Mouse (Mus musculus): ENCODE data around the gene Hs2st1. TPM values are rescaled to one million over a fixed set of nuclear protein-coding genes. Genes with fewer than 3 reads are reported as not detected.

Hs2st1 gene
- polyA plus RNA-seq, 1 experiment from 2014 or later: 16.2 TPM

- Histone ChIP-seq H3K27me3 (ENCODE audit: control insufficient read depth, insufficient read depth, low read length) (no peaks in the 10 kb centered on the region), H3K4me3 (replicated peaks; ENCODE audit: low read depth, low read length) (peak overlapping the region; percentile 19), H3K4me2 (ENCODE audit: low read length) (peak overlapping the region; percentile 51), H3K36me3 (ENCODE audit: control insufficient read depth, insufficient read depth, low read length) (no peaks in the 10 kb centered on the region), H3K9me3 (ENCODE audit: control insufficient read depth, low read length) (no peaks in the 10 kb centered on the region), H3K27ac (replicated peaks; ENCODE audit: low read depth, low read length) (no peak overlapping the region), H3K9ac (replicated peaks; ENCODE audit: low read length) (peak overlapping the region; percentile 29; the same call in 1 of the 2 replicates), H3K4me1 (ENCODE audit: control insufficient read depth, insufficient read depth, low read length) (0 out of 2 replicates have a peak, but pooled peaks cover 5% of the 10 kb centered on the region)
- ATAC-seq (ENCODE audit: low FRiP score, low TSS enrichment) (peak; percentile 85), DNase-seq (peak; percentile 96)
- 23% methylated on average over 21 of the region's 21 CpGs for WGBS
Measured at GRCm38 (mm10) chr3:144399358-144400096, 170.5 kb downstream of the Hs2st1 start.

GRCm38 (mm10) chr3:144398166-144398565 lies 171.8 kb downstream of the Hs2st1 start:
- H3K4me1 ChIP-seq (ENCODE audit: control insufficient read depth, insufficient read depth, low read length): 0 out of 2 replicates have a peak, but pooled peaks cover 5% of the 10 kb centered on the region

GRCm38 (mm10) chr3:144396478-144396877 lies 173.5 kb downstream of the Hs2st1 start:
- WGBS: 52% methylated on average over 17 of the region's 17 CpGs
- Histone ChIP-seq H3K27me3 (ENCODE audit: control insufficient read depth, insufficient read depth, low read length) (no peaks in the 10 kb centered on the region), H3K4me2 (ENCODE audit: low read length) (no peak overlapping the region), H3K4me3 (replicated peaks; ENCODE audit: low read depth, low read length) (no peak overlapping the region), H3K36me3 (ENCODE audit: control insufficient read depth, insufficient read depth, low read length) (no peaks in the 10 kb centered on the region), H3K9ac (replicated peaks; ENCODE audit: low read length) (no peak overlapping the region), H3K9me3 (ENCODE audit: control insufficient read depth, low read length) (no peaks in the 10 kb centered on the region), H3K4me1 (ENCODE audit: control insufficient read depth, insufficient read depth, low read length) (0 out of 2 replicates have a peak, but pooled peaks cover 5% of the 10 kb centered on the region), H3K27ac (replicated peaks; ENCODE audit: low read depth, low read length) (no peak overlapping the region)
- DNase-seq (peak; percentile 24), ATAC-seq (ENCODE audit: low FRiP score, low TSS enrichment) (no peak)

More at GRCm38 (mm10) chr3:144398166-144398565, 171.8 kb downstream of the Hs2st1 start:
- 80% methylated on average over 7 of the region's 7 CpGs for WGBS
- no peak overlapping the region for H3K27ac ChIP-seq (replicated peaks; ENCODE audit: low read depth, low read length)
- no peaks in the 10 kb centered on the region for H3K27me3 ChIP-seq (ENCODE audit: control insufficient read depth, insufficient read depth, low read length)
- no peak overlapping the region for H3K9ac ChIP-seq (replicated peaks; ENCODE audit: low read length)
- H3K9me3 ChIP-seq (ENCODE audit: control insufficient read depth, low read length): no peaks in the 10 kb centered on the region
- DNase-seq (no peak), ATAC-seq (ENCODE audit: low FRiP score, low TSS enrichment) (no peak)
- H3K36me3 ChIP-seq (ENCODE audit: control insufficient read depth, insufficient read depth, low read length): no peaks in the 10 kb centered on the region
- H3K4me2 ChIP-seq (ENCODE audit: low read length): no peak overlapping the region
- H3K4me3 ChIP-seq (replicated peaks; ENCODE audit: low read depth, low read length): no peak overlapping the region

DNA sequence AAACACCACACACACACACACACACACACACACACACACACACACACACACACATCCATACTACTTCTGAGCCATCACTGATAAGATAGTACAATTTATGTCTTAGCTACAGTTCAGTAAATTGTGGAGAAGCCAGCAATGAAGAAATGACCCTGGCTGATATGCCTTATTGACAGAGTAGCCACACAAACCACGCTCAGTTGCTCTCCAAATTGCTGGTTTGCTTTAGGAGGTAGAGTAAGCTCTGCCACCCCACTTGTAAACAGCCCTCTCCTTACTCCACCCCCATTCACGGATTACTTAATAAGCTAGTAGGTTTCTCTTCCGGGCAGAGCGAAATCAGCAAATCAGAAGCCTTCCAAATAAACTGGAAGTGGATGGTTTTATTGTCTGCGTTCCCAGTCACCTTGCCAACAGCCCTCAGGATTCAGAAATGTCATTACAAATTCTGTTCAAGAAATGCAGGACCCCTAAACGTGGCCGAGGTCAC lies 175.5 kb downstream of the Hs2st1 start:
- WGBS: 64% methylated on average over 7 of the region's 7 CpGs
- no peak overlapping the region for H3K4me3 ChIP-seq (replicated peaks; ENCODE audit: low read depth, low read length)
- H3K9me3 ChIP-seq (ENCODE audit: control insufficient read depth, low read length): no peaks in the 10 kb centered on the region
- no peak for DNase-seq
- H3K36me3 ChIP-seq (ENCODE audit: control insufficient read depth, insufficient read depth, low read length): no peaks in the 10 kb centered on the region
- no peak for ATAC-seq (ENCODE audit: low FRiP score, low TSS enrichment)
- H3K27me3 ChIP-seq (ENCODE audit: control insufficient read depth, insufficient read depth, low read length): no peaks in the 10 kb centered on the region
- H3K9ac ChIP-seq (replicated peaks; ENCODE audit: low read length): no peak overlapping the region
- 0 out of 2 replicates have a peak, but pooled peaks cover 5% of the 10 kb centered on the region for H3K4me1 ChIP-seq (ENCODE audit: control insufficient read depth, insufficient read depth, low read length)
- H3K27ac ChIP-seq (replicated peaks; ENCODE audit: low read depth, low read length): no peak overlapping the region
- no peak overlapping the region for H3K4me2 ChIP-seq (ENCODE audit: low read length)

DNA sequence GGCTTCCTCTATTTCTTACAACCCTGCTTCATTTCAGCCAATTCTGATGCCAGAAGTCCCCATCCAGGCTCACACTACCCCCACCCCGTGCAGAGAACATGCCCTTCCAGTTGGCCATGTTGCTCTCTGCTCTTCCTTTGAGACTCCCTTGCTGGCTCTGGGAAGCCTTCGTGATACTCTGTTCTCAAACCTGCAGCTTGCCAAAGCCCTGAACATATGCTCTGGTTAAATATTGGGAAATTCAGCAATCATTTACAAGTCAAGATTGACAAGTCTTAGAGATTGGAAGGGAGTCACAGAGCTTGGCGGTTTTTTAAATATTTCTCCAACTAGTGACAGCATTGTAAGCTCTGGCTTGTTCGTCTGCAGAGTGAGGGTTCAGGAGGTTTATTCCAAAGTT lies 183.5 kb downstream of the Hs2st1 start:
- Histone ChIP-seq H3K4me3 (replicated peaks; ENCODE audit: low read depth, low read length) (no peak overlapping the region), H3K4me1 (ENCODE audit: control insufficient read depth, insufficient read depth, low read length) (no peaks in the 10 kb centered on the region), H3K27me3 (ENCODE audit: control insufficient read depth, insufficient read depth, low read length) (no peaks in the 10 kb centered on the region), H3K27ac (replicated peaks; ENCODE audit: low read depth, low read length) (no peak overlapping the region), H3K9ac (replicated peaks; ENCODE audit: low read length) (no peak overlapping the region), H3K9me3 (ENCODE audit: control insufficient read depth, low read length) (no peaks in the 10 kb centered on the region), H3K36me3 (ENCODE audit: control insufficient read depth, insufficient read depth, low read length) (no peaks in the 10 kb centered on the region), H3K4me2 (ENCODE audit: low read length) (no peak overlapping the region)
- whole genome bisulfite sequencing: 91% methylated on average over 4 of the region's 4 CpGs
- DNase-seq: no peak
- no peak for ATAC-seq (ENCODE audit: low FRiP score, low TSS enrichment)

DNA sequence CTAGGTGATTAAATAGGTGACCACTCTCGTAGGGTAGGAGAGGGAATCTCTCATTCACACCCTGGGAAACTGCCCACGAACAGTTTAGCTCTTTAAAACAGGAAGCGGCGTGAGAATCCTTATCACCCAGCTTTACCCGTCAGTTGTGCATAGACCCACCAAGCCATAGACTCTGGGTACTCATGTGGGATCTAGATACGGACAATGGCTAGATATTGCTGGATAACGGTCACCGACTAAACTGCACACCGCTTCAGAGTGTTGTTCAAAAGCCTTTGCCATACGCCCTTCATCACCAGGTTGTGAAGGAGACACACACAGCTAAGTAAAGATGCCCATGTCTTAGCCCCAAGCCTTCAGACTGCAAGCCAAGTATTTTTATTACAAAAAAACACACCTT lies 185.3 kb downstream of the Hs2st1 start:
- DNase-seq (no peak), ATAC-seq (ENCODE audit: low FRiP score, low TSS enrichment) (no peak)
- no peak overlapping the region for H3K4me2 ChIP-seq (ENCODE audit: low read length)
- no peaks in the 10 kb centered on the region for H3K36me3 ChIP-seq (ENCODE audit: control insufficient read depth, insufficient read depth, low read length)
- whole genome bisulfite sequencing: 94% methylated on average over 10 of the region's 10 CpGs
- no peak overlapping the region for H3K4me3 ChIP-seq (replicated peaks; ENCODE audit: low read depth, low read length)
- H3K4me1 ChIP-seq (ENCODE audit: control insufficient read depth, insufficient read depth, low read length): peaks cover 9% of the 10 kb centered on the region
- no peak overlapping the region for H3K27ac ChIP-seq (replicated peaks; ENCODE audit: low read depth, low read length)
- no peaks in the 10 kb centered on the region for H3K27me3 ChIP-seq (ENCODE audit: control insufficient read depth, insufficient read depth, low read length)
- no peak overlapping the region for H3K9ac ChIP-seq (replicated peaks; ENCODE audit: low read length)
- no peaks in the 10 kb centered on the region for H3K9me3 ChIP-seq (ENCODE audit: control insufficient read depth, low read length)

DNA sequence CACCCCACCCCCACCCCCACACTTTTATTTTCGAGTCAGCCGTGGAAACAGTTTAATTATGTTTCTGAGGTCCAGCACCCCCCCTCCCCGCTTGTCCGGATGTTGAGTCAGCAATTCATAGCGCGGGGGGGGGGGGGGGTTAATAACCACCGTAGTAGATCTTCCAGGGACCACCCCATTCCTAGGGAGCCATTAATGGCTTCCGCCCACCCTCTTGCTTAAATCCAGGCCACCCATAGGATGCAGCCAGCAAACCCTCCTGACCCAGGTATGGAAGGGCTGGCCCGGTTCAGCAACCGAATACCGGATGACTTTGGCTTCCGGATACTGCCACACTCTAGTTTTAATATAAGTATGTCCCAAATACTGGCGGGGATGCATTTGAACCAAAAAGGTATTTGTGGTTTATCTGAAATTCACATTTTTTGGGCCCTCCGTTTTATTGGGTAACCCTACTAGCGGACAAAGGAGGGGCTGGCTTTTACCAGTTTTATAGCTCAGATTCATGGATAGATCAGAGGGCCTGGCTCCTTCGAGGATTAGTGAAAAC lies 188.5 kb downstream of the Hs2st1 start:
- Histone ChIP-seq H3K9me3 (ENCODE audit: control insufficient read depth, low read length) (no peaks in the 10 kb centered on the region), H3K4me2 (ENCODE audit: low read length) (peak overlapping the region; percentile 41), H3K27me3 (ENCODE audit: control insufficient read depth, insufficient read depth, low read length) (no peaks in the 10 kb centered on the region), H3K4me1 (ENCODE audit: control insufficient read depth, insufficient read depth, low read length) (peaks cover 20% of the 10 kb centered on the region), H3K27ac (replicated peaks; ENCODE audit: low read depth, low read length) (no peak overlapping the region), H3K4me3 (replicated peaks; ENCODE audit: low read depth, low read length) (peak overlapping the region; percentile 7; the same call in 1 of the 2 replicates), H3K9ac (replicated peaks; ENCODE audit: low read length) (no peak overlapping the region), H3K36me3 (ENCODE audit: control insufficient read depth, insufficient read depth, low read length) (no peaks in the 10 kb centered on the region)
- ATAC-seq (ENCODE audit: low FRiP score, low TSS enrichment) (0 out of 2 replicates have a peak, but pooled peaks have one; percentile 28), DNase-seq (no peak)
- WGBS: 49% methylated on average over 16 of the region's 16 CpGs

DNA sequence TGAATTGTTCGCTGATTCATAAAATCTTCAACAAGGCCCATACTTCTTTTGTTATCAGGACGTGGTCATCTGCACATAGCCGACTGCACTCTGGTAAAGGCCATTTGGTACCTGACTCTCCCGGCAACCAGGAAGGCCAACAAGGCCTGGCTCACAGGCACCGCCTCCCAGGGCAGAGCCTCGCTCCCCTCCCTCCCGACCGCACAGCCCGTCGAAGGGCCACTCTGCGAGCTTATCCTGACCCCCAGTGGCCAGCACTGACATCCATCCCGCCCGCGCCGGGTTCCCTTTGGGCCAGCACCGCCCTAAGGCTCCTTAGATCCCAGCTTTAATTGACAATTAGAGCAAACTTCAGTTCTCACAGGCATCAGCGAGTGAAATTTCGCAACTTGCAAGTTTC lies 189.1 kb downstream of the Hs2st1 start:
- Histone ChIP-seq H3K9ac (replicated peaks; ENCODE audit: low read length) (no peak overlapping the region), H3K4me2 (ENCODE audit: low read length) (peak overlapping the region; percentile 41), H3K4me3 (replicated peaks; ENCODE audit: low read depth, low read length) (peak overlapping the region; percentile 7), H3K9me3 (ENCODE audit: control insufficient read depth, low read length) (no peaks in the 10 kb centered on the region), H3K27me3 (ENCODE audit: control insufficient read depth, insufficient read depth, low read length) (no peaks in the 10 kb centered on the region), H3K36me3 (ENCODE audit: control insufficient read depth, insufficient read depth, low read length) (no peaks in the 10 kb centered on the region), H3K27ac (replicated peaks; ENCODE audit: low read depth, low read length) (no peak overlapping the region), H3K4me1 (ENCODE audit: control insufficient read depth, insufficient read depth, low read length) (peaks cover 20% of the 10 kb centered on the region)
- DNase-seq: peak; percentile 84
- 1% methylated on average over 18 of the region's 18 CpGs for WGBS
- ATAC-seq (ENCODE audit: low FRiP score, low TSS enrichment): peak; percentile 80

Data from midbrain, embryonic 14.5 days (tissue).